Mouse (Mus musculus) lung, postnatal 0 days (tissue): Measurements from ENCODE around the gene Tagln2. TPM values are rescaled to one million over a fixed set of nuclear protein-coding genes. Genes with fewer than 3 reads are reported as not detected.

ENCODE experiments used
- ATAC-seq: fragments of 200-750 bp; cut with Nextera tagmentation; 2 replicates; pipeline ENCODE4 v1.8.0; 2017; ENCODE audit warnings: moderate library complexity
- DNase-seq: peaks from one replicate; pipeline ENCODE4 v3.0.0-alpha.2; 2016; ENCODE audit warnings: low spot score
- H3K27ac ChIP-seq: fragments of 300-500 bp; sonication (generic); 2 replicates; pipeline ENCODE4 v1.5.1; 2014; ENCODE audit warnings: antibody characterized with exemption, mild to moderate bottlenecking, low read length, mixed read lengths
- H3K27me3 ChIP-seq: fragments of 300-500 bp; sonication (generic); replicated peaks from 2 replicates; pipeline ENCODE4 v1.6.1; 2014; ENCODE audit warnings: low read length, mixed read lengths; ENCODE audit not compliant: insufficient read depth
- H3K36me3 ChIP-seq: fragments of 300-500 bp; sonication (generic); 2 replicates; pipeline ENCODE4 v1.6.1; 2014; ENCODE audit warnings: low read length, mixed read lengths; ENCODE audit not compliant: insufficient read depth
- H3K4me1 ChIP-seq: fragments of 300-500 bp; sonication (generic); 2 replicates; pipeline ENCODE4 v1.6.1; 2014; ENCODE audit warnings: antibody characterized with exemption, low read depth, low read length, mixed read lengths; ENCODE audit not compliant: insufficient read depth
- H3K4me2 ChIP-seq: fragments of 300-500 bp; sonication (generic); replicated peaks from 2 replicates; pipeline ENCODE4 v1.6.1; 2014; ENCODE audit warnings: low read depth, mild to moderate bottlenecking, low read length, moderate library complexity, mixed read lengths
- H3K4me3 ChIP-seq: fragments of 300-500 bp; sonication (generic); 2 replicates; pipeline ENCODE4 v1.5.1; 2014; ENCODE audit warnings: low read depth, low read length
- H3K9ac ChIP-seq: fragments of 300-500 bp; sonication (generic); replicated peaks from 2 replicates; pipeline ENCODE4 v1.6.1; 2014; ENCODE audit warnings: low read depth, mild to moderate bottlenecking
- H3K9me3 ChIP-seq: fragments of 300-500 bp; sonication (generic); 2 replicates; pipeline ENCODE4 v1.6.1; 2016; ENCODE audit warnings: low read length, mixed read lengths
- CTCF ChIP-seq: IDR thresholded peaks from 2 replicates; pipeline ENCODE4 v1.5.1; 2016; ENCODE audit warnings: antibody characterized with exemption, mild to moderate bottlenecking
- EP300 ChIP-seq: IDR thresholded peaks from 2 replicates; pipeline ENCODE4 v1.6.1; 2016; ENCODE audit warnings: antibody characterized with exemption, mild to moderate bottlenecking, control low read depth
- WGBS: fragments of 180-500 bp; shearing (Covaris S2); extraction: QIAGEN DNeasy Blood & Tissue Kit; methylation state at CpG from one replicate; pipeline ENCODE4 v1.1.7; 2014; 5-methylcytosine and 5-hydroxymethylcytosine counted together
- polyA plus RNA-seq: library from polyadenylated mRNA; unstranded; fragments of >200 nt; fragmentation: Nextera tagmentation; extraction: Ambion mirVana; gene quantifications from 2 replicates; pipeline ENCODE4 v1.2.1, GENCODE M21; 2015

Gene Tagln2
- polyA plus RNA-seq, 1 experiment from 2014 or later = 823 TPM

GRCm38 (mm10) chr1:172500451-172501370 lies 864 bp downstream of the Tagln2 start:
- peak; percentile 93 for DNase-seq
- H3K9me3 ChIP-seq = no peaks in the 10 kb centered on the region
- peak overlapping the region; percentile 63 for H3K4me2 ChIP-seq
- ATAC-seq = peak; percentile 64
- WGBS = under 1% methylated on average over 52 of the region's 56 CpGs
- peak overlapping the region; percentile 90 for H3K9ac ChIP-seq
- H3K36me3 ChIP-seq = peaks cover 10% of the 10 kb centered on the region
- H3K27me3 ChIP-seq = no peaks in the 10 kb centered on the region
- H3K4me1 ChIP-seq = peaks cover 26% of the 10 kb centered on the region
- H3K27ac ChIP-seq = peak overlapping the region; percentile 98
- TF ChIP-seq EP300 (0 out of 2 replicates have a peak, but pooled peaks have one; percentile 33), CTCF (no peak)
- peak overlapping the region; percentile 94 for H3K4me3 ChIP-seq

GRCm38 (mm10) chr1:172501371-172502144 lies 1.7 kb downstream of the Tagln2 start:
- WGBS = 8% methylated on average over 13 of the region's 13 CpGs
- peaks cover 18% of the 10 kb centered on the region for H3K36me3 ChIP-seq
- no peaks in the 10 kb centered on the region for H3K9me3 ChIP-seq
- DNase-seq = peak; percentile 95
- peaks cover 26% of the 10 kb centered on the region for H3K4me1 ChIP-seq
- peak overlapping the region; percentile 98 for H3K27ac ChIP-seq
- H3K27me3 ChIP-seq = no peaks in the 10 kb centered on the region
- peak; percentile 63 for ATAC-seq
- H3K4me3 ChIP-seq = peak overlapping the region; percentile 94
- TF ChIP-seq CTCF (peak; percentile 42), EP300 (peak; percentile 80; the same call in 1 of the 2 replicates)
- peak overlapping the region; percentile 90 for H3K9ac ChIP-seq
- peak overlapping the region; percentile 63 for H3K4me2 ChIP-seq

- ATAC-seq (peak; percentile 51), DNase-seq (peak; percentile 93)
- H3K9ac ChIP-seq = peak overlapping the region; percentile 90
- 5% methylated on average over 13 of the region's 13 CpGs for WGBS
- H3K27ac ChIP-seq = peak overlapping the region; percentile 98
- peaks cover 20% of the 10 kb centered on the region for H3K36me3 ChIP-seq
- peak overlapping the region; percentile 63 for H3K4me2 ChIP-seq
- no peak for TF ChIP-seq EP300
- TF ChIP-seq CTCF = no peak
- no peaks in the 10 kb centered on the region for H3K27me3 ChIP-seq
- peak overlapping the region; percentile 94 for H3K4me3 ChIP-seq
- no peaks in the 10 kb centered on the region for H3K9me3 ChIP-seq
- peaks cover 26% of the 10 kb centered on the region for H3K4me1 ChIP-seq
Measured at GRCm38 (mm10) chr1:172502145-172503110, 2.6 kb downstream of the Tagln2 start.

- peaks cover 26% of the 10 kb centered on the region for H3K4me1 ChIP-seq
- peak overlapping the region; percentile 63 for H3K4me2 ChIP-seq
- ATAC-seq (no peak), DNase-seq (peak; percentile 88)
- 10% methylated on average over 14 of the region's 14 CpGs for WGBS
- peak overlapping the region; percentile 98 for H3K27ac ChIP-seq
- H3K4me3 ChIP-seq = peak overlapping the region; percentile 94
- TF ChIP-seq CTCF (no peak; the same call in 1 of the 2 replicates), EP300 (peak; percentile 41; the same call in 1 of the 2 replicates)
- H3K9ac ChIP-seq = peak overlapping the region; percentile 44
- H3K36me3 ChIP-seq = peaks cover 27% of the 10 kb centered on the region
- H3K9me3 ChIP-seq = no peaks in the 10 kb centered on the region
- H3K27me3 ChIP-seq = no peaks in the 10 kb centered on the region
Measured at GRCm38 (mm10) chr1:172503111-172503997, 3.5 kb downstream of the Tagln2 start.

GRCm38 (mm10) chr1:172504756-172505155 lies 4.9 kb downstream of the Tagln2 start:
- Histone ChIP-seq H3K27ac (peak overlapping the region; percentile 26; the same call in 1 of the 2 replicates), H3K4me2 (no peak overlapping the region; the same call in 1 of the 2 replicates), H3K36me3 (peaks cover 32% of the 10 kb centered on the region), H3K27me3 (no peaks in the 10 kb centered on the region), H3K4me1 (peaks cover 26% of the 10 kb centered on the region), H3K9ac (0 out of 2 replicates have a peak overlapping the region, but pooled peaks have one; percentile 9), H3K9me3 (no peaks in the 10 kb centered on the region), H3K4me3 (no peak overlapping the region)
- ATAC-seq = no peak
- TF ChIP-seq CTCF (no peak; the same call in 1 of the 2 replicates), EP300 (no peak)
- no peak for DNase-seq
- 51% methylated on average over 8 of the region's 8 CpGs for WGBS
